Mouse (Mus musculus) olfactory bulb, adult 2 months (tissue): ENCODE measurements around the gene Apob. TPM values are rescaled to one million over a fixed set of nuclear protein-coding genes. Genes with fewer than 3 reads are reported as not detected.

Source experiments
- H3K27ac ChIP-seq: fragments of 200-500 bp; 2 replicates; pipeline ENCODE4 v1.5.1; 2012; ENCODE audit warnings: low read depth, low read length; ENCODE audit not compliant: insufficient read depth
- H3K4me1 ChIP-seq: fragments of 200-500 bp; 2 replicates; pipeline ENCODE4 v1.6.1; 2012; ENCODE audit warnings: low read length; ENCODE audit not compliant: control insufficient read depth, insufficient read depth
- H3K4me3 ChIP-seq: fragments of 200-500 bp; 2 replicates; pipeline ENCODE4 v1.5.1; 2012; ENCODE audit warnings: mild to moderate bottlenecking, low read depth, low read length, moderate library complexity; ENCODE audit not compliant: insufficient read depth
- CTCF ChIP-seq: fragments of 200-500 bp; IDR thresholded peaks from 2 replicates; pipeline ENCODE4 v1.5.1; 2012; ENCODE audit warnings: low read depth, mild to moderate bottlenecking, low read length, moderate library complexity; ENCODE audit not compliant: insufficient read depth
- POLR2A ChIP-seq: fragments of 200-500 bp; IDR thresholded peaks from 2 replicates; pipeline ENCODE4 v1.6.1; 2012; ENCODE audit warnings: mild to moderate bottlenecking, low read depth, low read length, moderate library complexity; ENCODE audit not compliant: insufficient read depth
- WGBS: fragments of 180-500 bp; shearing (Covaris S2); methylation state at CpG from one replicate; pipeline ENCODE4 v1.1.7; 2018; 5-methylcytosine and 5-hydroxymethylcytosine counted together
- polyA plus RNA-seq: library from polyadenylated mRNA; stranded (reverse); fragments of >200 nt; gene quantifications from 2 replicates; pipeline ENCODE4 v1.2.4, GENCODE M21; 2012; ENCODE audit warnings: low replicate concordance; ENCODE audit not compliant: missing spikeins, insufficient read depth, insufficient read length

Apob gene
- polyA plus RNA-seq, result not detected in 2 replicates

- WGBS, result 94% methylated on average over 20 of the region's 20 CpGs
- H3K27ac ChIP-seq, result no peak within 1 kb of the TSS
- H3K4me1 ChIP-seq, result no peaks in the 10 kb centered on the region
- TF ChIP-seq POLR2A, result no peak
- no peak for TF ChIP-seq CTCF
- H3K4me3 ChIP-seq, result no peak within 1 kb of the TSS
Observed at GRCm38 (mm10) chr12:7977466-7978189, at the start of gene Apob. Gene Apob (plus strand): TSS chr12:7977648.

- no peak overlapping the region for H3K27ac ChIP-seq
- TF ChIP-seq POLR2A (no peak), CTCF (no peak)
- 56% methylated on average over 4 of the region's 4 CpGs for WGBS
- no peak overlapping the region for H3K4me3 ChIP-seq
- H3K4me1 ChIP-seq, result 0 out of 2 replicates have a peak, but pooled peaks cover 2% of the 10 kb centered on the region
Observed at GRCm38 (mm10) chr12:7932405-7932920, 45.0 kb upstream of the Apob start.

- TF ChIP-seq CTCF, result no peak
- TF ChIP-seq POLR2A, result no peak
- WGBS, result 89% methylated on average over 9 of the region's 9 CpGs
- no peaks in the 10 kb centered on the region for H3K4me1 ChIP-seq
- H3K27ac ChIP-seq, result no peak overlapping the region
- no peak overlapping the region for H3K4me3 ChIP-seq
Observed at GRCm38 (mm10) chr12:7950098-7950745, 27.2 kb upstream of the Apob start.

GRCm38 (mm10) chr12:7958851-7959250 is 18.6 kb upstream of the Apob start:
- Histone ChIP-seq H3K4me3 (no peak overlapping the region), H3K27ac (no peak overlapping the region), H3K4me1 (no peaks in the 10 kb centered on the region)
- TF ChIP-seq CTCF, result no peak
- TF ChIP-seq POLR2A, result no peak
- WGBS, result 83% methylated on average over 1 of the region's 1 CpGs

DNA sequence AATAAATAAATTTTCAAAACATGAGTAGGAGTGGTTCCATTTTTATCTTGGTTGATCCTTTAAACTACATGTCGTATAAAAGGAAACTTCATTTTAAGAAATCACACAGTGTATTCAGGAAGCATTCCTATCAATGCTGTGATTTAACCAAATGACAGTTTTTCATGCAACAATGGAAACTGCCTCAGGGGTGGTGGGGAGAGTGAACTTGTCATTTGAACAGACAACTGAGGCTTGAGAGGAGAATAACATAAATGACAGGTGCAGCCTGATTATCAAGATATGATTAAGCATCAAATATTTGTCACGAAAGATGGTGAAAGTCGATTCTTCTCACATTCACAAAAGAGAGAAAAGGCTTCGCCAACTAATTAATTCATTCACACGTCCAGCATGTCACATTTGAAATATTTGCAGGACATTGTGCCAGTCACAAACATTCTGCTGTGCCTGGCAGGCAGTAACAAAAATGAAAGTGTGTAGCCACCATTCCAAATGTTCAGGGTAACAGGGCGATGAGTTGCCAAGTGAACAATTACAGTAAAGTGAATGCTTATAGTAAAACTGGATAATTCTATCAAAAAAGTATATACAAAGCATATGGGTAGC is 18.0 kb upstream of the Apob start:
- 78% methylated on average over 6 of the region's 6 CpGs for WGBS
- TF ChIP-seq POLR2A, result no peak
- no peak for TF ChIP-seq CTCF

GRCm38 (mm10) chr12:7962314-7962927 is 15.0 kb upstream of the Apob start:
- WGBS, result 81% methylated on average over 5 of the region's 5 CpGs
- Histone ChIP-seq H3K27ac (no peak overlapping the region), H3K4me1 (no peaks in the 10 kb centered on the region), H3K4me3 (no peak overlapping the region)
- TF ChIP-seq CTCF (no peak), POLR2A (no peak)

More for the DNA sequence above, 18.0 kb upstream of the Apob start:
- Histone ChIP-seq H3K4me3 (no peak overlapping the region), H3K27ac (no peak overlapping the region), H3K4me1 (no peaks in the 10 kb centered on the region)

GRCm38 (mm10) chr12:7967221-7967620 is 10.2 kb upstream of the Apob start:
- 94% methylated on average over 2 of the region's 2 CpGs for WGBS
- Histone ChIP-seq H3K27ac (no peak overlapping the region), H3K4me3 (no peak overlapping the region), H3K4me1 (no peaks in the 10 kb centered on the region)
- TF ChIP-seq CTCF (no peak), POLR2A (no peak)

GRCm38 (mm10) chr12:7970301-7970700 is 7.1 kb upstream of the Apob start:
- Histone ChIP-seq H3K27ac (no peak overlapping the region), H3K4me1 (no peaks in the 10 kb centered on the region), H3K4me3 (no peak overlapping the region)
- 88% methylated on average over 2 of the region's 2 CpGs for WGBS
- TF ChIP-seq POLR2A (no peak), CTCF (no peak)

- no peak overlapping the region for H3K27ac ChIP-seq
- no peaks in the 10 kb centered on the region for H3K4me1 ChIP-seq
- no peak overlapping the region for H3K4me3 ChIP-seq
- WGBS, result 79% methylated on average over 3 of the region's 3 CpGs
- TF ChIP-seq CTCF (no peak), POLR2A (no peak)
Observed at GRCm38 (mm10) chr12:7970817-7971216, 6.6 kb upstream of the Apob start.
